Mouse (Mus musculus) intestine, embryonic 15.5 days (tissue): Measurements from ENCODE around the gene Rbms2. TPM values are rescaled to one million over a fixed set of nuclear protein-coding genes. Genes with fewer than 3 reads are reported as not detected.
A peak's percentile ranks its signal among the peaks of the same experiment; 100 is the strongest.

Experiments used
- ATAC-seq: fragments of 200-750 bp; cut with Nextera tagmentation; 2 replicates; pipeline ENCODE4 v1.8.0; 2017; ENCODE audit warnings: moderate TSS enrichment, moderate library complexity
- H3K27ac ChIP-seq: fragments of 300-500 bp; sonication (generic); 2 replicates; pipeline ENCODE4 v1.5.1; 2015; ENCODE audit warnings: mild to moderate bottlenecking, inconsistent platforms
- H3K27me3 ChIP-seq: fragments of 300-500 bp; sonication (generic); replicated peaks from 2 replicates; pipeline ENCODE4 v1.6.1; 2015; ENCODE audit warnings: inconsistent platforms
- H3K36me3 ChIP-seq: fragments of 300-500 bp; sonication (generic); 2 replicates; pipeline ENCODE4 v1.6.1; 2015; ENCODE audit warnings: inconsistent platforms
- H3K4me1 ChIP-seq: fragments of 300-500 bp; sonication (generic); replicated peaks from 2 replicates; pipeline ENCODE4 v1.6.1; 2015; ENCODE audit warnings: inconsistent platforms
- H3K4me2 ChIP-seq: fragments of 300-500 bp; sonication (generic); replicated peaks from 2 replicates; pipeline ENCODE4 v1.6.1; 2015; ENCODE audit warnings: mild to moderate bottlenecking, inconsistent platforms
- H3K4me3 ChIP-seq: fragments of 300-500 bp; sonication (generic); replicated peaks from 2 replicates; pipeline ENCODE4 v1.5.1; 2015; ENCODE audit warnings: inconsistent platforms
- H3K9ac ChIP-seq: fragments of 300-500 bp; sonication (generic); 2 replicates; pipeline ENCODE4 v1.6.1; 2015; ENCODE audit warnings: inconsistent platforms
- H3K9me3 ChIP-seq: fragments of 300-500 bp; sonication (generic); 2 replicates; pipeline ENCODE4 v1.6.1; 2016; ENCODE audit warnings: inconsistent platforms
- WGBS: fragments of 180-500 bp; shearing (Covaris S2); methylation state at CpG from one replicate; pipeline ENCODE4 v1.1.7; 2015; 5-methylcytosine and 5-hydroxymethylcytosine counted together
- polyA plus RNA-seq: library from polyadenylated mRNA; unstranded; fragments of >200 nt; fragmentation: Nextera tagmentation; extraction: Ambion mirVana; gene quantifications from 2 replicates; pipeline ENCODE4 v1.2.1, GENCODE M21; 2015

Gene Rbms2
- polyA plus RNA-seq, 1 experiment from 2014 or later: 27.0 TPM

- H3K9ac ChIP-seq: no peak overlapping the region
- no peaks in the 10 kb centered on the region for H3K27me3 ChIP-seq
- 63% methylated on average over 14 of the region's 14 CpGs for WGBS
- no peak overlapping the region for H3K4me3 ChIP-seq
- H3K27ac ChIP-seq: peak overlapping the region; percentile 48
- no peak for ATAC-seq
- H3K4me2 ChIP-seq: no peak overlapping the region
- peaks cover 20% of the 10 kb centered on the region; the same call in 1 of the 2 replicates for H3K4me1 ChIP-seq
- H3K9me3 ChIP-seq: no peaks in the 10 kb centered on the region
- no peaks in the 10 kb centered on the region for H3K36me3 ChIP-seq
Observed at GRCm38 (mm10) chr10:128150941-128151340, 29.2 kb downstream of the Rbms2 start.

- peak overlapping the region; percentile 88 for H3K27ac ChIP-seq
Observed at GRCm38 (mm10) chr10:128149592-128149991, 30.5 kb downstream of the Rbms2 start.

GRCm38 (mm10) chr10:128148789-128149365 lies 31.2 kb downstream of the Rbms2 start:
- Histone ChIP-seq H3K36me3 (no peaks in the 10 kb centered on the region), H3K27ac (peak overlapping the region; percentile 88), H3K9me3 (no peaks in the 10 kb centered on the region), H3K9ac (no peak overlapping the region), H3K4me2 (peak overlapping the region; percentile 45; the same call in 1 of the 2 replicates), H3K4me1 (peaks cover 13% of the 10 kb centered on the region; the same call in 1 of the 2 replicates), H3K27me3 (no peaks in the 10 kb centered on the region), H3K4me3 (no peak overlapping the region)
- no peak for ATAC-seq
- WGBS: 73% methylated on average over 5 of the region's 5 CpGs

More at GRCm38 (mm10) chr10:128149592-128149991, 30.5 kb downstream of the Rbms2 start:
- peaks cover 19% of the 10 kb centered on the region; the same call in 1 of the 2 replicates for H3K4me1 ChIP-seq
- H3K27me3 ChIP-seq: no peaks in the 10 kb centered on the region
- H3K36me3 ChIP-seq: no peaks in the 10 kb centered on the region
- H3K9me3 ChIP-seq: no peaks in the 10 kb centered on the region
- H3K4me2 ChIP-seq: peak overlapping the region; percentile 45
- under 1% methylated on average over 5 of the region's 5 CpGs for WGBS
- 0 out of 2 replicates have a peak overlapping the region, but pooled peaks have one; percentile 28 for H3K9ac ChIP-seq
- ATAC-seq: peak; percentile 98
- peak overlapping the region; percentile 6; the same call in 1 of the 2 replicates for H3K4me3 ChIP-seq

GRCm38 (mm10) chr10:128144961-128145360 lies 35.1 kb downstream of the Rbms2 start:
- no peak overlapping the region for H3K9ac ChIP-seq
- H3K27me3 ChIP-seq: no peaks in the 10 kb centered on the region
- no peaks in the 10 kb centered on the region for H3K9me3 ChIP-seq
- no peak for ATAC-seq
- no peak overlapping the region for H3K4me2 ChIP-seq
- H3K4me3 ChIP-seq: no peak overlapping the region
- H3K27ac ChIP-seq: no peak overlapping the region
- WGBS: 83% methylated on average over 2 of the region's 2 CpGs
- peaks cover 5% of the 10 kb centered on the region; the same call in 1 of the 2 replicates for H3K4me1 ChIP-seq
- H3K36me3 ChIP-seq: 0 out of 2 replicates have a peak, but pooled peaks cover 1% of the 10 kb centered on the region

DNA sequence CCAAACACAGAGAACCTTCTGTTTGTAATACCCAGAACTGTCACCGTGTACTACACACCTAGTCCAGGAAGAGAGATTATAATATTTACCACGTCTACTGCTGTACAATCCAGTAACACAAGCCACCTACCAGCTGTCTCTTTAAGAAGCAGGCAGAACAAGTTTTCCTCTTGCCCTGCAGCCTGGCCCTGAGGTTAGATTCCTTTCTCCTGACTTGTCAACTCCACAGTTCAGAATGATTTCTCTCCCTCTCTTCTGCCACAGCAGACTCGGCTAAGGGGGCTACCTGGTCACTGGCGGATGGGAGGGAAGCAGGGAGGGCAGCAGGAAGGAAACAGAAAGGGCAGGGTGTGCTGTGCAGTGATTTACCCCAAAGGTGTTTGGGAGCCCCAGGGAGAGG lies 36.4 kb downstream of the Rbms2 start:
- H3K9ac ChIP-seq: no peak overlapping the region
- peaks cover 6% of the 10 kb centered on the region; the same call in 1 of the 2 replicates for H3K36me3 ChIP-seq

DNA sequence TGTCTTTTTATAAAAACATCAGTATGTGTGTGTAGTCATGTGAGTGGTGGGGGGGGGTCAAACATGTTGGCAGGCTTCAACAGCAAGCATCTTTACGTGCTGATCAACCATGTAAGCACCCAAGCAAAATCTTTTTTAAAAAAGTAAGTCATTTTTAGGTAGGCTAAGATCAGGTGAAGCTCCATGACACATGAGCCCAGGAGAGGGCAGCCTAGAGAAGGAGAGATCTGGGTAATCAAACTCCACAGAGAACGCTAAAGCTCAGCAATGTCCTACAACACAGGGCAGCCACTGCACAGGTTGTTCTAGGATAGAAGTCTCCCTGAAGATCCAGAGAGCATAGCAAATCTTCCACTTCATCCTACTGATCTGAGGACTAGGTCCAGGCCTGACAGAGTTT lies 37.9 kb downstream of the Rbms2 start:
- no peaks in the 10 kb centered on the region for H3K9me3 ChIP-seq
- H3K4me1 ChIP-seq: no peaks in the 10 kb centered on the region
- 60% methylated on average over 2 of the region's 2 CpGs for WGBS
- H3K27ac ChIP-seq: no peak overlapping the region
- no peak overlapping the region for H3K9ac ChIP-seq
- no peak for ATAC-seq
- H3K36me3 ChIP-seq: peaks cover 10% of the 10 kb centered on the region; the same call in 1 of the 2 replicates
- no peaks in the 10 kb centered on the region for H3K27me3 ChIP-seq
- H3K4me3 ChIP-seq: no peak overlapping the region
- no peak overlapping the region for H3K4me2 ChIP-seq

More for the DNA sequence above, 36.4 kb downstream of the Rbms2 start:
- H3K27ac ChIP-seq: no peak overlapping the region
- no peak overlapping the region for H3K4me2 ChIP-seq
- WGBS: 51% methylated on average over 4 of the region's 4 CpGs
- no peaks in the 10 kb centered on the region for H3K9me3 ChIP-seq
- ATAC-seq: no peak
- no peaks in the 10 kb centered on the region for H3K27me3 ChIP-seq
- H3K4me3 ChIP-seq: no peak overlapping the region
- 0 out of 2 replicates have a peak, but pooled peaks cover under 1% of the 10 kb centered on the region for H3K4me1 ChIP-seq

DNA sequence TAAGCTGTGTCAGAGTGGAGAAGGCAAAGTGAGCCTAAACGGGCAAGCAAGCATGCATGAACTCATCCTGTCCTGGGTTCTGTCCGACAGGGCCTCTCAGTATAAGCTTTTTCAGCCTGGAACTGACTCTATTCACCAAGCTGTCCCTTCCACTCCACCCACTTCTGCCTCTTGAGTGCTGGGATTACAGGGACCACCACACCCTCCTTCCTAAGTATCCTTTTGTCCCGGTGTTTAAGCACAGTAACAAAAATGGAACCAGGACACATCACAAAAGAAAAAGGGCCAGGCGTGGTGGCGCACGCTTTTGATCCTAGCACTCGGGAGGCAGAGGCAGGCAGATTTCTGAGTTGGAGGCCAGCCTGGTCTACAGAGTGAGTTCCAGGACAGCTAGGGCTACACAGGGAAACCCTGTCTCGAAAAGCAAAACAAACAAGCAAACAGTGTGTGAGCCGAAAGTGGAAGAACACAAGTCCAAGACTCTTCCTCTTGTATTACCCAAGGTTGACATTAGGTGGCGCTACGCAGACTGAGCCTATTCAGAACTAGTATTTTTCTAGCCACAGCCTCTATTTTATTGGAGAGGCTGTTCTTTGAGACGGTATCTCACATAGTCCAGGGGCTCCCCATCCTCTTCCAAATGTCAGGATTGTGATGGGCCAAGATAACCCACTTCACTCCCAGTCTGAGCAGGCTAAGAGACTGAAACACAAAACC lies 39.7 kb downstream of the Rbms2 start:
- H3K9me3 ChIP-seq: no peaks in the 10 kb centered on the region
- WGBS: 68% methylated on average over 12 of the region's 12 CpGs
- H3K36me3 ChIP-seq: peaks cover 10% of the 10 kb centered on the region; the same call in 1 of the 2 replicates

GRCm38 (mm10) chr10:128135374-128135773 lies 44.7 kb downstream of the Rbms2 start:
- no peaks in the 10 kb centered on the region for H3K27me3 ChIP-seq
- H3K4me1 ChIP-seq: no peaks in the 10 kb centered on the region
- H3K9ac ChIP-seq: no peak overlapping the region
- 90% methylated on average over 6 of the region's 6 CpGs for WGBS
- H3K36me3 ChIP-seq: peaks cover 18% of the 10 kb centered on the region; the same call in 1 of the 2 replicates
- H3K4me3 ChIP-seq: no peak overlapping the region
- no peaks in the 10 kb centered on the region for H3K9me3 ChIP-seq
- no peak for ATAC-seq
- H3K4me2 ChIP-seq: no peak overlapping the region
- no peak overlapping the region for H3K27ac ChIP-seq

More for the DNA sequence above, 39.7 kb downstream of the Rbms2 start:
- Histone ChIP-seq H3K27me3 (no peaks in the 10 kb centered on the region), H3K9ac (no peak overlapping the region), H3K4me2 (no peak overlapping the region), H3K4me3 (no peak overlapping the region), H3K4me1 (no peaks in the 10 kb centered on the region), H3K27ac (no peak overlapping the region)
- ATAC-seq: no peak

DNA sequence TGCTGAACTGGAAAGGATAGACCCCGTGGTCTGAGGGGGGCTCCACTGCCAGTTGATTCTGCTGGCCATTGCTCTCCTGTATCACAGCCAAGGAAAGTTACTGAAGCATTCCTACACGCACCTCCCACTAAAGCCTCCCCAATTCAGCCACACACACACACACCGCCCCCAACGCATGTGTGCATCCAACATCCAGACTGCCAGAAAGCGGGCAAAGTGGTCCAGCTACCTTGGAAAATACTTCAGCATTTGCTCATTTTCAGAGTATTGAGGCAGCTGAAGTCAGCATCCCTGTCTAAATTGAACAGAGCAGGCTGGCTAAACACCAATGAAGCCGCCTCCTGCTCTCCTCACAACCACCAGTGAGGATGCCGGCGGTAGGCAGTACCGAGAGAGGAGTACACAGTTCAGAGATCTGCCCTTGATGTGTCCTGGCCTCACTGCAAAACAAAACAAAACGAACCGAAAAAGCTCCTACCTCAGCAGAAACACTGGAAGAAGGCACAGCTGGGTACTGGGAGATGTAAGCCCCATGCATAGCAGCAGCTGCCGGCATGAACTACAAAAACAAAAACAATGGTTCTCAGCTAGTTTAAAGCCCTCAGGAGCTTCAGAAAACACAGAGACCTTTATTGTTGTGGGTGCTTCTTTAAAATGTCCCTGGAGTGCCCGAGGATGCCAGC lies 46.3 kb downstream of the Rbms2 start:
- Histone ChIP-seq H3K9me3 (no peaks in the 10 kb centered on the region), H3K27ac (no peak overlapping the region), H3K36me3 (peaks cover 15% of the 10 kb centered on the region; the same call in 1 of the 2 replicates), H3K27me3 (no peaks in the 10 kb centered on the region), H3K9ac (no peak overlapping the region), H3K4me1 (no peaks in the 10 kb centered on the region), H3K4me2 (no peak overlapping the region), H3K4me3 (no peak overlapping the region)
- ATAC-seq: no peak
- WGBS: 63% methylated on average over 13 of the region's 13 CpGs

- Histone ChIP-seq H3K27ac (no peak overlapping the region), H3K4me2 (no peak overlapping the region), H3K4me1 (no peaks in the 10 kb centered on the region), H3K27me3 (no peaks in the 10 kb centered on the region), H3K4me3 (no peak overlapping the region), H3K9ac (no peak overlapping the region), H3K9me3 (no peaks in the 10 kb centered on the region), H3K36me3 (peaks cover 16% of the 10 kb centered on the region)
- ATAC-seq: no peak
Observed at GRCm38 (mm10) chr10:128131812-128132211, 48.3 kb downstream of the Rbms2 start.

GRCm38 (mm10) chr10:128131297-128131696 lies 48.8 kb downstream of the Rbms2 start:
- 65% methylated on average over 3 of the region's 3 CpGs for WGBS
- no peak overlapping the region for H3K4me3 ChIP-seq
- peaks cover 20% of the 10 kb centered on the region for H3K36me3 ChIP-seq
- no peaks in the 10 kb centered on the region for H3K9me3 ChIP-seq
- no peaks in the 10 kb centered on the region for H3K27me3 ChIP-seq
- no peak for ATAC-seq
- no peak overlapping the region for H3K4me2 ChIP-seq
- H3K4me1 ChIP-seq: no peaks in the 10 kb centered on the region
- H3K9ac ChIP-seq: no peak overlapping the region
- H3K27ac ChIP-seq: no peak overlapping the region

DNA sequence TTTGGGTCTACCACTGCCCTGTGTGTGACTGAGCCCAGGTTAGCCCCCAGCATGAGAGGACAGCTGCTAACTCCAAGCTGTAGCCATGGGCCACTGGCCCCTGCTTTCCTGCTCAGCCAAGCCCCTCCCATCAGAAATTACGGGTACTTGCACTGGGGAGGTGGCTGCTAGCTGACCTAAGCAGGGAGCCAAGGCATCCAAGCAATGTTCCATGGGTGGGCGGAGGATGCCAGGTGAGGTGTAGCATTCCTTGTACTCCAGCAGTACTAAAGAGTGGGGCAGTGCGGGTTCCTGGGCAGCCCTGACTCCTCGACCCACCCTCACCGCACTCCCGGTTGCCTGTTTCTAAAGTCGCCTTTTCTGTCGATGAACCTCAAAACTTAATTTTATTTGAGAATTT lies 52.0 kb downstream of the Rbms2 start:
- no peak overlapping the region for H3K4me3 ChIP-seq
- H3K27ac ChIP-seq: no peak overlapping the region
- no peaks in the 10 kb centered on the region for H3K9me3 ChIP-seq
- no peaks in the 10 kb centered on the region for H3K4me1 ChIP-seq
- H3K4me2 ChIP-seq: no peak overlapping the region
- no peak overlapping the region for H3K9ac ChIP-seq
- WGBS: 71% methylated on average over 8 of the region's 8 CpGs
- peaks cover 45% of the 10 kb centered on the region for H3K36me3 ChIP-seq
- ATAC-seq: no peak
- H3K27me3 ChIP-seq: no peaks in the 10 kb centered on the region
